Mouse (Mus musculus) heart, embryonic 16.5 days (tissue): Measurements from ENCODE around the gene Cox8a. TPM values are rescaled to one million over a fixed set of nuclear protein-coding genes. Genes with fewer than 3 reads are reported as not detected.
A peak's percentile ranks its signal among the peaks of the same experiment; 100 is the strongest.

Experiments used
- ATAC-seq: fragments of 200-750 bp; cut with Nextera tagmentation; replicated peaks from 2 replicates; pipeline ENCODE4 v1.8.0; 2017; ENCODE audit warnings: moderate number of reproducible peaks; ENCODE audit not compliant: insufficient read depth, low FRiP score; ENCODE audit errors: extremely low read depth
- H3K27ac ChIP-seq: fragments of 300-500 bp; sonication (generic); 2 replicates; pipeline ENCODE4 v1.5.1; 2014; ENCODE audit warnings: mild to moderate bottlenecking, low read length, control low read depth, moderate library complexity
- H3K27me3 ChIP-seq: fragments of 300-500 bp; sonication (generic); 2 replicates; pipeline ENCODE4 v1.6.1; 2014; ENCODE audit warnings: low read length, mixed read lengths; ENCODE audit not compliant: control insufficient read depth, insufficient read depth
- H3K36me3 ChIP-seq: fragments of 300-500 bp; sonication (generic); 2 replicates; pipeline ENCODE4 v1.6.1; 2014; ENCODE audit not compliant: control insufficient read depth, insufficient read depth
- H3K4me1 ChIP-seq: fragments of 300-500 bp; sonication (generic); 2 replicates; pipeline ENCODE4 v1.6.1; 2014; ENCODE audit warnings: low read length, mixed read lengths; ENCODE audit not compliant: control insufficient read depth, insufficient read depth
- H3K4me2 ChIP-seq: fragments of 300-500 bp; sonication (generic); 2 replicates; pipeline ENCODE4 v1.6.1; 2014; ENCODE audit warnings: low read depth, mild to moderate bottlenecking, control low read depth, low read length
- H3K4me3 ChIP-seq: fragments of 300-500 bp; sonication (generic); 2 replicates; pipeline ENCODE4 v1.5.1; 2014; ENCODE audit warnings: mild to moderate bottlenecking, control low read depth, low read length
- H3K9ac ChIP-seq: fragments of 300-500 bp; sonication (generic); 2 replicates; pipeline ENCODE4 v1.6.1; 2014; ENCODE audit warnings: low read length, control low read depth
- H3K9me3 ChIP-seq: fragments of 300-500 bp; sonication (generic); replicated peaks from 2 replicates; pipeline ENCODE4 v1.6.1; 2016; ENCODE audit warnings: low read length; ENCODE audit not compliant: control insufficient read depth
- WGBS: fragments of 180-500 bp; shearing (Covaris S2); extraction: QIAGEN DNeasy Blood & Tissue Kit; methylation state at CpG from one replicate; pipeline ENCODE4 v1.1.7; 2014; 5-methylcytosine and 5-hydroxymethylcytosine counted together
- polyA plus RNA-seq: library from polyadenylated mRNA; unstranded; fragments of >200 nt; fragmentation: Nextera tagmentation; extraction: Ambion mirVana; gene quantifications from 2 replicates; pipeline ENCODE4 v1.2.1, GENCODE M21; 2015

Gene Cox8a
- polyA plus RNA-seq, result 1,892 and 2,285 TPM in 2 replicates

- peaks cover 16% of the 10 kb centered on the region for H3K36me3 ChIP-seq
- no peaks in the 10 kb centered on the region for H3K27me3 ChIP-seq
- peaks cover 30% of the 10 kb centered on the region for H3K4me1 ChIP-seq
- H3K27ac ChIP-seq, result peak within 1 kb of the TSS; percentile 94
- under 1% methylated on average over 50 of the region's 50 CpGs for WGBS
- ATAC-seq, result peak; percentile 97
- H3K4me3 ChIP-seq, result peak within 1 kb of the TSS; percentile 82
- H3K9ac ChIP-seq, result peak within 1 kb of the TSS; percentile 94
- no peaks in the 10 kb centered on the region for H3K9me3 ChIP-seq
- H3K4me2 ChIP-seq, result peak within 1 kb of the TSS; percentile 77
These were observed at the start of gene Cox8a for GRCm38 (mm10) chr19:7217162-7217925. Cox8a (minus strand) TSS chr19:7217616.

DNA sequence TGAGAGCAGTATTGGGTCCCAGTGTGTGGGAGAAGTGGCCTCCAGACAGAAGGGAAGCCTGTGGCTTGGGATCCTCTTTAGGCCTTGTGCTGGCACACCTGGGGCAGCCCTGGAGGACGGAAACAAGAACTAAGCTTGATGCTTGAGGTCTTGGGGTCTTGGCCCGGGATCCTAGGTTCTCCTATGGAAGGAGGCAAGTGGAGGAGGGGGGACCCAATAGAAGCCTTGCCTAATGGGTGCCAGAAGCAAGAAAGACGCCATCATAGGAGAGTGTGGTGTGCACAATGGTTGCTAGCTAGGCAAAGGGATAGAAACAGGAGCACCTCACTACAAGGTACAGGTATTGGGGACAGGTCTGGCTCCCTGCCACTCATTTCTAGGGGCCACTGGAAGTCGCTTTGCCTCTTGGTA is 49.0 kb upstream of the Cox8a start:
- peaks cover 46% of the 10 kb centered on the region for H3K4me1 ChIP-seq
- no peaks in the 10 kb centered on the region for H3K36me3 ChIP-seq
- peak overlapping the region; percentile 79; the same call in 1 of the 2 replicates for H3K4me2 ChIP-seq
- H3K27me3 ChIP-seq, result no peaks in the 10 kb centered on the region
- H3K9ac ChIP-seq, result peak overlapping the region; percentile 53
- WGBS, result 61% methylated on average over 4 of the region's 4 CpGs
- peaks cover 7% of the 10 kb centered on the region; the same call in 1 of the 2 replicates for H3K9me3 ChIP-seq
- peak overlapping the region; percentile 94 for H3K27ac ChIP-seq
- no peak overlapping the region for H3K4me3 ChIP-seq
- ATAC-seq, result no peak

DNA sequence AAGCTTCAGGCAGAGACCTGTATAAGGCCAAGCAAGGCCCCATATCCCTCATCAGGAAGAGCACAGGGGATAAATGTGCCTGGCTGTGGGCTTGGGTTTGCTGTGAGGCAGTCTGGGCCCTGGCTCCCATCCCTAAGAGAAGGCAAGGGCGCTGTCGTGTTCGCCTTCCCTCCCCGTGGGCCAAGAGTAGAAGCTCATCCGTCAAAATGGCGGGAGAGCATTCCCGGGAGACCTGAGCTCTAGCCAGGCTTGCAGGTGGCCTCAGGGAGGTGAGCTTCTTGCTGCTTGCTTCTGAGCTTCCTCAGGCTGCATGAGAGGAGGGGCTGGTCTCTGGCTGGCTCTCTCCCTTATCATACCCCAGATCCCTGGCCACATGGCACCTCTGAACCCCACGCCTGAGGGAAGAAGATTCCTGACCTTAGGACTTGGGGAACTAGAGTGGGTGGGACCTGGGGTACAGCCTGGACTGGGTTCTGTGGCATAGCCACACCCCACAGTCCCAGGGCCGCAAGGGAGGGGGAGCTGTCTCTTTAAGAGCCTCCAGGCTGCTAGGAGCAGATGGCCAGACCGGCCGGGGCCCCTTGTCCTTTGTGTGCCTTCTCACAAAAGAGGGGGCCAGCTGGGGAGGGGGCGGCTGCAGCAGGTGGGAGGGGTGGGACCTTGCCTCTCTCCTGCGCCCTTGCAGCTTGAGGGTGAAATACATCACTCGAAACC is 48.2 kb upstream of the Cox8a start:
- Histone ChIP-seq H3K4me2 (peak overlapping the region; percentile 21; the same call in 1 of the 2 replicates), H3K4me1 (peaks cover 46% of the 10 kb centered on the region), H3K9ac (peak overlapping the region; percentile 53), H3K9me3 (peaks cover 7% of the 10 kb centered on the region; the same call in 1 of the 2 replicates), H3K36me3 (no peaks in the 10 kb centered on the region), H3K4me3 (no peak overlapping the region), H3K27ac (peak overlapping the region; percentile 94), H3K27me3 (no peaks in the 10 kb centered on the region)
- 26% methylated on average over 14 of the region's 14 CpGs for WGBS
- ATAC-seq, result no peak

DNA sequence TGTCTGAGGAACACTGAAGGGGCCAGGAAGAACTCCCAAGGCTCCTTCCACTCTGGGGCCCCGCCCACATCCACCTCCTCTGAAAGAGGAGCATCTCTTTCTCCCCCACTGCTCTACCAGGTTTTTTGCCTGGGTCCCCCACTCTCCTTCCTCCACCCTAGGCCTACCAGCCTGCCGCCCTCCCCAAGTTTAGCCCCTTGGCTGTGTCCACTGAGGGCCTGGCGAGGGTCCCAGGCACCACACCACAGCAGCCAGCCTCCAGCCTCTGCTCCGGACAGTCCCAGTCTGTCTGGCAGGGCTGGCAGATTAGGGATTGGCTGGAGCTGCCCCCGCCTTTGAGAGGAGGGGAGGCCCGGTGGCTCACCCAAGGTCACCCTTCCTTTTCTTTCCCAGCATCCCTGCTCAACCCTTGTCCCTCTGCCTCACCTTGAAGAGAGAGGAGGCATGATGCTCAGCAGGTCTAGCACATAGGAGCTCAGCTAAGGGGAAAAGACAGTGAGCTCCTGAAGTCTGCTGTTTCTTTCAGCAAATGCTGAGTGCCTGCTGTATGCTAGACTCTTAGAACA is 47.4 kb upstream of the Cox8a start:
- Histone ChIP-seq H3K27ac (peak overlapping the region; percentile 94), H3K4me1 (peaks cover 44% of the 10 kb centered on the region), H3K4me2 (no peak overlapping the region; the same call in 1 of the 2 replicates), H3K4me3 (no peak overlapping the region), H3K9me3 (peaks cover 7% of the 10 kb centered on the region; the same call in 1 of the 2 replicates), H3K36me3 (no peaks in the 10 kb centered on the region), H3K27me3 (no peaks in the 10 kb centered on the region), H3K9ac (peak overlapping the region; percentile 53)
- peak; percentile 23; the same call in 1 of the 2 replicates for ATAC-seq
- 28% methylated on average over 6 of the region's 6 CpGs for WGBS

DNA sequence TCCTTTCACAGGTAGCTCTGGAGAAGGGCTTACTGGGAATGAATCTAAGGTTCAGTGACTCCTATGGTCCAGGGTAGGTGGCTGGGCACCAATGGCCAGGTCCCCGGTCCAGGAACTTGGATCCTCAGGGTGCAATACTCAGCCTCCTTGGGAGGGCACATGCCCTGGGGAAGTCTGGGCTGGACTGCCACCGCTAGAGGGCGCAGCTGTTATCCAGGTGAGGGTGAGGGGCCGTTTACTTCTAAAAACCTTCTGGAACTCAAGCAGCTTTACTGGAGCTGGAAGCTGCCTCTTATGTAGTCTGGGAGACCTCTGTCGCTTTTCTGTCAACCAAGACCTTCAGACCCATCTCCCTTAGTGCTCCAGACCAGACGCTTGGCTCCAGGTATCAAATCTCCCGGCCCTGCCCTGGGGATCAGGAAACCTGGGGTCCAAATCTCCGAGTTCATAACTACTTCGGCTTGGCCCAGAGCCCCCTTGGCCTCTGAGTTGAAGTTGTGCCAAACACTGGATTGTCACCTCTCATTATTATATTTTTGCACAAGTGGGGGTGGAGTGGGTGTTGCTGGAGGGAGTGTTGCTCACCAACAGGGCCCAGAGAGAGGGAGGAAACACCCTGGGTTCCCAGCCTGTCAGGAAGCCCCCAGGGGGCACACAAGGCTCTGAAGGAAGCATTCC is 46.8 kb upstream of the Cox8a start:
- Histone ChIP-seq H3K27me3 (no peaks in the 10 kb centered on the region), H3K36me3 (no peaks in the 10 kb centered on the region), H3K4me1 (peaks cover 38% of the 10 kb centered on the region), H3K4me2 (no peak overlapping the region; the same call in 1 of the 2 replicates), H3K27ac (peak overlapping the region; percentile 94), H3K9me3 (peaks cover 7% of the 10 kb centered on the region; the same call in 1 of the 2 replicates), H3K4me3 (no peak overlapping the region), H3K9ac (peak overlapping the region; percentile 43; the same call in 1 of the 2 replicates)
- no peak for ATAC-seq
- WGBS, result 12% methylated on average over 9 of the region's 9 CpGs

DNA sequence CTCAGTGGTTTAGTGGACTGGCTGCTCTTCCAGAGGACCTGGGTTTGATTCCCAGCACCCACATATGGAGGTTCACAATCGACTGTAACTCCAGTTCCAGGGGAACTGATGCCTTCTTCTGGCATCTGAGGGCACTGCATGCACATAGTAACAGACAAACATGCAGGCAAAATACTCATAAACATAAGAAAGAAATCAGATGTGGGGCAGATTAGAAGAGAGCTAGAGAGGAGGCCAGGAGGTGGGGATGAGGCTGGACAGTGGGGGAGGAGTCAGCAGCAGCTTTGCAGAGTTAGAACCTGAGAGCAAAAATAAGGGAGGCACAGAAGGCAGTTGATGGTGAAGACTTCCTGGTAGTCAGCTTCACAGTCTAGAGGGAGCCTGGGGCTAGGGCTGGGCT is 45.2 kb upstream of the Cox8a start:
- H3K36me3 ChIP-seq, result no peaks in the 10 kb centered on the region
- no peak overlapping the region for H3K27ac ChIP-seq
- H3K4me3 ChIP-seq, result no peak overlapping the region
- H3K9me3 ChIP-seq, result peaks cover 7% of the 10 kb centered on the region; the same call in 1 of the 2 replicates
- no peaks in the 10 kb centered on the region for H3K27me3 ChIP-seq
- H3K4me1 ChIP-seq, result peaks cover 33% of the 10 kb centered on the region
- no peak overlapping the region for H3K9ac ChIP-seq
- H3K4me2 ChIP-seq, result no peak overlapping the region
- no peak for ATAC-seq
- whole genome bisulfite sequencing, result 76% methylated on average over 1 of the region's 1 CpGs

- H3K9me3 ChIP-seq, result peaks cover 7% of the 10 kb centered on the region; the same call in 1 of the 2 replicates
- H3K4me2 ChIP-seq, result no peak overlapping the region
- H3K36me3 ChIP-seq, result no peaks in the 10 kb centered on the region
- no peaks in the 10 kb centered on the region for H3K27me3 ChIP-seq
- H3K4me3 ChIP-seq, result no peak overlapping the region
- H3K4me1 ChIP-seq, result peaks cover 27% of the 10 kb centered on the region
- H3K9ac ChIP-seq, result no peak overlapping the region
- 88% methylated on average over 3 of the region's 3 CpGs for WGBS
- no peak overlapping the region for H3K27ac ChIP-seq
- ATAC-seq, result no peak
These were observed 44.5 kb upstream of the Cox8a start for GRCm38 (mm10) chr19:7261964-7262363.

- H3K4me3 ChIP-seq, result no peak overlapping the region
- H3K27ac ChIP-seq, result no peak overlapping the region
- peaks cover 22% of the 10 kb centered on the region for H3K4me1 ChIP-seq
- no peak for ATAC-seq
- H3K4me2 ChIP-seq, result no peak overlapping the region
- no peaks in the 10 kb centered on the region for H3K36me3 ChIP-seq
- no peaks in the 10 kb centered on the region for H3K27me3 ChIP-seq
- H3K9ac ChIP-seq, result no peak overlapping the region
- H3K9me3 ChIP-seq, result peaks cover 7% of the 10 kb centered on the region; the same call in 1 of the 2 replicates
- WGBS, result 93% methylated on average over 1 of the region's 1 CpGs
These were observed 44.1 kb upstream of the Cox8a start for GRCm38 (mm10) chr19:7261476-7261875.
